Mouse (Mus musculus) erythroblast, embryonic 14.5 days (primary cell): ENCODE results near the gene 4931428F04Rik. TPM values are rescaled to one million over a fixed set of nuclear protein-coding genes. Genes with fewer than 3 reads are reported as not detected.

Experiments
- H3K27me3 ChIP-seq: 2 replicates; pipeline ENCODE4 v1.6.1; 2012; ENCODE audit warnings: inconsistent platforms; ENCODE audit not compliant: control insufficient read depth
- H3K36me3 ChIP-seq: 2 replicates; pipeline ENCODE4 v1.6.1; 2012; ENCODE audit warnings: mild to moderate bottlenecking, inconsistent platforms; ENCODE audit not compliant: control insufficient read depth
- H3K4me1 ChIP-seq: 2 replicates; pipeline ENCODE4 v1.6.1; 2012; ENCODE audit warnings: inconsistent platforms; ENCODE audit not compliant: control insufficient read depth
- H3K4me3 ChIP-seq: replicated peaks from 2 replicates; pipeline ENCODE3; 2012; ENCODE audit warnings: moderate library complexity, mild to moderate bottlenecking, inconsistent platforms
- H3K9me3 ChIP-seq: 2 replicates; pipeline ENCODE4 v1.6.1; 2012; ENCODE audit warnings: low read length, inconsistent platforms, mixed read lengths; ENCODE audit not compliant: control insufficient read depth
- GATA1 ChIP-seq: IDR thresholded peaks from 2 replicates; pipeline ENCODE4 v1.6.1; 2012; ENCODE audit warnings: low read length, inconsistent platforms, mixed read lengths
- TAL1 ChIP-seq: IDR thresholded peaks from 3 replicates; pipeline ENCODE4 v1.6.1; 2012; ENCODE audit warnings: low read length, inconsistent platforms, mixed read lengths
- polyA plus RNA-seq: library from polyadenylated mRNA; stranded (reverse); fragments of >175 nt; gene quantifications from 2 replicates; pipeline ENCODE4 v1.2.3, GENCODE M21; 2012

4931428F04Rik gene
- polyA plus RNA-seq, 1 experiment, result 0.09 TPM

- peaks cover 78% of the 10 kb centered on the region for H3K4me1 ChIP-seq
- H3K9me3 ChIP-seq, result 0 out of 2 replicates have a peak, but pooled peaks cover under 1% of the 10 kb centered on the region
- peak overlapping the region; percentile 85 for H3K4me3 ChIP-seq
- H3K36me3 ChIP-seq, result peaks cover 78% of the 10 kb centered on the region
- H3K27me3 ChIP-seq, result no peaks in the 10 kb centered on the region
- TF ChIP-seq GATA1, result no peak
- TF ChIP-seq TAL1, result no peak
Measured at GRCm38 (mm10) chr8:105325641-105326093, 36.0 kb upstream of the 4931428F04Rik start.

GRCm38 (mm10) chr8:105323183-105323582 is 33.5 kb upstream of the 4931428F04Rik start:
- H3K4me1 ChIP-seq, result peaks cover 91% of the 10 kb centered on the region

GRCm38 (mm10) chr8:105318662-105319190 is 29.1 kb upstream of the 4931428F04Rik start:
- TF ChIP-seq GATA1 (no peak), TAL1 (no peak)
- peaks cover 97% of the 10 kb centered on the region for H3K36me3 ChIP-seq
- H3K4me1 ChIP-seq, result peaks cover 89% of the 10 kb centered on the region

More at GRCm38 (mm10) chr8:105323183-105323582, 33.5 kb upstream of the 4931428F04Rik start:
- TF ChIP-seq GATA1, result peak; percentile 86
- TF ChIP-seq TAL1, result peak; percentile 87
- Histone ChIP-seq H3K4me3 (peak overlapping the region; percentile 85), H3K9me3 (0 out of 2 replicates have a peak, but pooled peaks cover 2% of the 10 kb centered on the region), H3K36me3 (peaks cover 78% of the 10 kb centered on the region), H3K27me3 (no peaks in the 10 kb centered on the region)

GRCm38 (mm10) chr8:105317941-105318340 is 28.3 kb upstream of the 4931428F04Rik start:
- H3K36me3 ChIP-seq, result peaks cover 99% of the 10 kb centered on the region

More at GRCm38 (mm10) chr8:105318662-105319190, 29.1 kb upstream of the 4931428F04Rik start:
- Histone ChIP-seq H3K4me3 (no peak overlapping the region), H3K9me3 (0 out of 2 replicates have a peak, but pooled peaks cover 2% of the 10 kb centered on the region), H3K27me3 (no peaks in the 10 kb centered on the region)

GRCm38 (mm10) chr8:105315073-105315769 is 25.6 kb upstream of the 4931428F04Rik start:
- Histone ChIP-seq H3K9me3 (peaks cover 3% of the 10 kb centered on the region), H3K27me3 (no peaks in the 10 kb centered on the region), H3K36me3 (peaks cover 100% of the 10 kb centered on the region), H3K4me3 (no peak overlapping the region), H3K4me1 (peaks cover 87% of the 10 kb centered on the region)
- TF ChIP-seq TAL1 (no peak), GATA1 (no peak)

More at GRCm38 (mm10) chr8:105317941-105318340, 28.3 kb upstream of the 4931428F04Rik start:
- Histone ChIP-seq H3K9me3 (0 out of 2 replicates have a peak, but pooled peaks cover 2% of the 10 kb centered on the region), H3K4me1 (peaks cover 89% of the 10 kb centered on the region), H3K27me3 (no peaks in the 10 kb centered on the region), H3K4me3 (no peak overlapping the region)
- TF ChIP-seq GATA1 (no peak), TAL1 (no peak)

GRCm38 (mm10) chr8:105313622-105314402 is 24.1 kb upstream of the 4931428F04Rik start:
- Histone ChIP-seq H3K4me3 (peak overlapping the region; percentile 16), H3K36me3 (peaks cover 100% of the 10 kb centered on the region), H3K4me1 (peaks cover 82% of the 10 kb centered on the region), H3K9me3 (peaks cover 3% of the 10 kb centered on the region), H3K27me3 (no peaks in the 10 kb centered on the region)
- no peak for TF ChIP-seq TAL1

GRCm38 (mm10) chr8:105312891-105313481 is 23.3 kb upstream of the 4931428F04Rik start:
- peaks cover 3% of the 10 kb centered on the region for H3K9me3 ChIP-seq
- peaks cover 77% of the 10 kb centered on the region for H3K4me1 ChIP-seq
- peaks cover 100% of the 10 kb centered on the region for H3K36me3 ChIP-seq
- peak overlapping the region; percentile 16 for H3K4me3 ChIP-seq
- TF ChIP-seq TAL1 (no peak), GATA1 (no peak)
- no peaks in the 10 kb centered on the region for H3K27me3 ChIP-seq

GRCm38 (mm10) chr8:105311718-105312117 is 22.1 kb upstream of the 4931428F04Rik start:
- H3K36me3 ChIP-seq, result peaks cover 100% of the 10 kb centered on the region
- TF ChIP-seq GATA1, result peak; percentile 32; the same call in 1 of the 2 replicates
- TF ChIP-seq TAL1, result peak; percentile 47; the same call in 2 of the 3 replicates
- H3K27me3 ChIP-seq, result no peaks in the 10 kb centered on the region
- H3K4me3 ChIP-seq, result no peak overlapping the region
- peaks cover 3% of the 10 kb centered on the region for H3K9me3 ChIP-seq
- H3K4me1 ChIP-seq, result peaks cover 71% of the 10 kb centered on the region
